Mouse (Mus musculus) lung, postnatal 0 days (tissue): ENCODE measurements at regions not wholly inside any gene's neighbourhood (a gene's known extent, or its start where the extent isn't known, plus 50 kb on each side); places are given as distances from the start of the nearest gene placed in this dataset.

ENCODE experiments used
- CTCF ChIP-seq: IDR thresholded peaks from 2 replicates; pipeline ENCODE4 v1.5.1; 2016; ENCODE audit warnings: antibody characterized with exemption, mild to moderate bottlenecking
- EP300 ChIP-seq: IDR thresholded peaks from 2 replicates; pipeline ENCODE4 v1.6.1; 2016; ENCODE audit warnings: antibody characterized with exemption, mild to moderate bottlenecking, control low read depth

- TF ChIP-seq CTCF (no peak), EP300 (no peak)
Measured at GRCm38 (mm10) chr11:111260691-111261383, 194.9 kb downstream of the Kcnj2 start.
